16 mouse cellular contexts compared by ENCODE assay signal in the genomic region with DNA sequence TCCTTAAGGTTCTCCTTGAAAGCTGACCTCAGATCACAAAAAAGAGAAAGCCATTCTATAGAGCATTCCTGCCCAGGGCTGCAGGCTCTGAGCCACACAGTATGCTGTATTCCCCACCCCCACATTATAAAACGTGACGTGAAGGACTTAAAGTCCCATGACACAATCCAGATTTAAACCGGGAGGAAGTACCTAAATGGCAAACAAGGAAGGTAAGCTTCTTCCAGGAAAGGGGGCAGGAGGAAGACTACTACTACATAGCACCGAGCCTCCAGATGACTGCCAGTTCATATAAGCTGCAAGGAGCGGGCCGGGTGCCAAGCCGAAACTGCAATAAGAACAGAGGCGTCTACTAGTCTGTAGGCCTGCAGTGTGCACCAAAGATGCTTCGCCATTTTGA. TPM values are rescaled to one million over a fixed set of nuclear protein-coding genes. Genes with fewer than 3 reads are reported as not detected.
DNase-seq lines count a peak whose midpoint lies in the region; ATAC-seq and TF ChIP-seq lines count a peak whose summit lies in the region.
"Had no signal": no experiment of that assay in that cellular context is flagged by ENCODE, and none has a peak within 500 bp of the region (broad histone marks: within the 10 kb centered on the region; RNA-seq: fewer than 3 reads in every experiment).

No protein-coding gene starts in this region.

- no peaks in the 10 kb centered on the region for H3K36me3 ChIP-seq in forebrain, embryonic 13.5 days (ENCODE audit: poor library complexity, severe bottlenecking)
- H3K36me3 ChIP-seq in forebrain, embryonic 10.5 days (replicated peaks), result peaks cover 15% of the 10 kb centered on the region
- peaks cover 35% of the 10 kb centered on the region for H3K36me3 ChIP-seq in lung, embryonic 14.5 days (ENCODE audit: insufficient read depth)
- no peaks in the 10 kb centered on the region for H3K36me3 ChIP-seq in lung, postnatal 0 days (ENCODE audit: insufficient read depth, low read length)
- no peaks in the 10 kb centered on the region for H3K36me3 ChIP-seq in midbrain, embryonic 15.5 days (replicated peaks)
- H3K36me3 ChIP-seq: limb, embryonic 15.5 days had no signal

- TF ChIP-seq CTCF in lung, embryonic 14.5 days (IDR thresholded peaks at IDR 0.05; ENCODE audit: low read depth), result no peak
- no peak for TF ChIP-seq CTCF in lung, postnatal 0 days (IDR thresholded peaks at IDR 0.05)
- TF ChIP-seq CTCF in brain, embryonic 14.5 days (IDR thresholded peaks at IDR 0.05; ENCODE audit: borderline replicate concordance, extremely low read depth, insufficient read depth, insufficient read length), result no peak

- no peak overlapping the region for H3K27ac ChIP-seq in forebrain, embryonic 13.5 days
- no peak overlapping the region for H3K27ac ChIP-seq in forebrain, embryonic 10.5 days
- H3K27ac ChIP-seq in lung, embryonic 14.5 days (ENCODE audit: low read depth), result no peak overlapping the region
- H3K27ac ChIP-seq in lung, postnatal 0 days (ENCODE audit: low read length), result no peak overlapping the region
- no peak overlapping the region for H3K27ac ChIP-seq in midbrain, embryonic 15.5 days
- H3K27ac ChIP-seq: limb, embryonic 15.5 days had no signal

- H3K4me2 ChIP-seq in forebrain, embryonic 13.5 days, result no peak overlapping the region
- no peak overlapping the region for H3K4me2 ChIP-seq in lung, embryonic 14.5 days
- no peak overlapping the region for H3K4me2 ChIP-seq in lung, postnatal 0 days (replicated peaks; ENCODE audit: low read depth, low read length)
- H3K4me2 ChIP-seq in midbrain, embryonic 15.5 days, result no peak overlapping the region
- H3K4me2 ChIP-seq: limb, embryonic 15.5 days had no signal

- DNase-seq in forebrain, embryonic 10.5 days (ENCODE audit: extremely low spot score, low spot score), result no peak
- peak; percentile 27 for DNase-seq in lung, embryonic 14.5 days
- no peak for DNase-seq in lung, postnatal 0 days (ENCODE audit: low spot score)
- DNase-seq in brain, embryonic 14.5 days (ENCODE audit: low read depth), result peak; percentile 79
- DNase-seq in kidney, adult 11 months, result no peak
- DNase-seq: adrenal gland, postnatal 10 days; heart, adult 18-20 months; kidney, adult 2 months; kidney, postnatal 4 days; layer of hippocampus, postnatal 36 days; lung, adult 18-20 months had no signal

- peak; percentile 44 for ATAC-seq in forebrain, embryonic 13.5 days
- ATAC-seq in lung, embryonic 14.5 days (ENCODE audit: insufficient read depth), result no peak
- no peak for ATAC-seq in lung, postnatal 0 days
- ATAC-seq in midbrain, embryonic 15.5 days (replicated peaks), result 0 out of 2 replicates have a peak, but pooled peaks have one; percentile 50
- ATAC-seq in megakaryocyte, adult 5-6 weeks (ENCODE audit: poor library complexity, severe bottlenecking), result no peak

- no peak overlapping the region for H3K4me3 ChIP-seq in forebrain, embryonic 13.5 days
- no peak overlapping the region for H3K4me3 ChIP-seq in forebrain, embryonic 10.5 days
- no peak overlapping the region for H3K4me3 ChIP-seq in lung, embryonic 14.5 days (ENCODE audit: low read depth, low read length)
- H3K4me3 ChIP-seq in lung, postnatal 0 days (ENCODE audit: low read depth, low read length), result no peak overlapping the region
- no peak overlapping the region for H3K4me3 ChIP-seq in midbrain, embryonic 15.5 days
- H3K4me3 ChIP-seq: limb, embryonic 15.5 days; myocyte had no signal

- H3K27me3 ChIP-seq in forebrain, embryonic 13.5 days, result peaks cover 18% of the 10 kb centered on the region
- H3K27me3 ChIP-seq in forebrain, embryonic 10.5 days (ENCODE audit: poor library complexity, severe bottlenecking), result peaks cover 92% of the 10 kb centered on the region
- no peaks in the 10 kb centered on the region for H3K27me3 ChIP-seq in lung, embryonic 14.5 days (ENCODE audit: insufficient read depth, low read length)
- no peaks in the 10 kb centered on the region for H3K27me3 ChIP-seq in lung, postnatal 0 days (replicated peaks; ENCODE audit: insufficient read depth, low read length)
- peaks cover 46% of the 10 kb centered on the region for H3K27me3 ChIP-seq in midbrain, embryonic 15.5 days (replicated peaks)
- H3K27me3 ChIP-seq: limb, embryonic 15.5 days had no signal

- 38% methylated on average over 9 of the region's 9 CpGs for WGBS in forebrain, embryonic 13.5 days
- WGBS in forebrain, embryonic 10.5 days, result 63% methylated on average over 9 of the region's 9 CpGs
- 76% methylated on average over 9 of the region's 9 CpGs for WGBS in lung, embryonic 14.5 days
- WGBS in lung, postnatal 0 days, result 70% methylated on average over 9 of the region's 9 CpGs
- 53% methylated on average over 9 of the region's 9 CpGs for WGBS in midbrain, embryonic 15.5 days

- TF ChIP-seq POLR2A in brain, embryonic 14.5 days (IDR thresholded peaks at IDR 0.05; ENCODE audit: borderline replicate concordance, extremely low read depth, insufficient read depth, insufficient read length, poor library complexity, severe bottlenecking), result no peak

- H3K4me1 ChIP-seq in forebrain, embryonic 13.5 days, result peaks cover 39% of the 10 kb centered on the region
- peaks cover 39% of the 10 kb centered on the region for H3K4me1 ChIP-seq in forebrain, embryonic 10.5 days
- H3K4me1 ChIP-seq in lung, embryonic 14.5 days (ENCODE audit: insufficient read depth), result no peaks in the 10 kb centered on the region
- H3K4me1 ChIP-seq in lung, postnatal 0 days (ENCODE audit: insufficient read depth, low read depth, low read length), result no peaks in the 10 kb centered on the region
- peaks cover 13% of the 10 kb centered on the region for H3K4me1 ChIP-seq in midbrain, embryonic 15.5 days
- H3K4me1 ChIP-seq: limb, embryonic 15.5 days had no signal

- H3K9me3 ChIP-seq in forebrain, embryonic 13.5 days (replicated peaks), result no peaks in the 10 kb centered on the region
- H3K9me3 ChIP-seq in forebrain, embryonic 10.5 days, result peaks cover under 1% of the 10 kb centered on the region; the same call in 1 of the 2 replicates
- no peaks in the 10 kb centered on the region for H3K9me3 ChIP-seq in lung, embryonic 14.5 days (ENCODE audit: low read depth, low read length)
- no peaks in the 10 kb centered on the region for H3K9me3 ChIP-seq in lung, postnatal 0 days (ENCODE audit: low read length)
- no peaks in the 10 kb centered on the region for H3K9me3 ChIP-seq in midbrain, embryonic 15.5 days
- H3K9me3 ChIP-seq: limb, embryonic 15.5 days had no signal

- TF ChIP-seq EP300 in lung, postnatal 0 days (IDR thresholded peaks at IDR 0.05), result no peak

- H3K9ac ChIP-seq in forebrain, embryonic 13.5 days, result no peak overlapping the region
- H3K9ac ChIP-seq in lung, embryonic 14.5 days, result no peak overlapping the region
- no peak overlapping the region for H3K9ac ChIP-seq in lung, postnatal 0 days (replicated peaks; ENCODE audit: low read depth)
- no peak overlapping the region for H3K9ac ChIP-seq in midbrain, embryonic 15.5 days
- H3K9ac ChIP-seq: limb, embryonic 15.5 days had no signal

RNA-seq across cellular contexts. Expression of a gene that starts 7.8 kb away (rescaled TPM):
- polyA plus RNA-seq in forebrain, embryonic 13.5 days (2015; fragmentation: Nextera tagmentation; extraction: Ambion mirVana), result 18.6 and 19.7 TPM in 2 replicates
- 14.7 and 15.4 TPM in 2 replicates for polyA plus RNA-seq in forebrain, embryonic 10.5 days (2016; fragmentation: Nextera tagmentation; extraction: Ambion mirVana)
- polyA plus RNA-seq in lung, embryonic 14.5 days (2014; fragmentation: Nextera tagmentation; extraction: Ambion mirVana), result 26.3 and 28.8 TPM in 2 replicates
- polyA plus RNA-seq in lung, postnatal 0 days (2015; fragmentation: Nextera tagmentation; extraction: Ambion mirVana), result 1.5 and 1.8 TPM in 2 replicates
- 3.6 and 4.4 TPM in 2 replicates for polyA plus RNA-seq in brain, embryonic 14.5 days (2012; rRNA removed)
- polyA plus RNA-seq in midbrain, embryonic 15.5 days (2015; fragmentation: Nextera tagmentation; extraction: Ambion mirVana), result 3.9 and 4.5 TPM in 2 replicates
- 24.4 and 26.2 TPM in 2 replicates for total RNA-seq in megakaryocyte, adult 5-6 weeks (2015)
- 31.9 and 41.4 TPM in 2 replicates for total RNA-seq in megakaryocyte, adult 5-6 weeks (2017)

Comparison
In these comparisons a context has a peak if more than half of its experiments do, and no peak if none do; other contexts are left out.
1. DNase-seq: peak in lung, embryonic 14.5 days (single experiment) and brain, embryonic 14.5 days (single experiment); none in forebrain, embryonic 10.5 days (single experiment), lung, postnatal 0 days (single experiment) and kidney, adult 11 months (single experiment).
2. ATAC-seq: peak in forebrain, embryonic 13.5 days (single experiment) and midbrain, embryonic 15.5 days (single experiment); none in lung, embryonic 14.5 days (single experiment), lung, postnatal 0 days (single experiment) and megakaryocyte, adult 5-6 weeks (single experiment).